Mouse (Mus musculus) embryo, embryonic 9.5 days (tissue): ENCODE measurements at regions not wholly inside any gene's neighbourhood (a gene's known extent, or its start where the extent isn't known, plus 50 kb on each side); places are given as distances from the start of the nearest gene placed in this dataset.

Source experiments
- DNase-seq: peaks from one replicate; pipeline ENCODE4 v3.0.0-alpha.2; 2017; ENCODE audit errors: extremely low spot score

DNA sequence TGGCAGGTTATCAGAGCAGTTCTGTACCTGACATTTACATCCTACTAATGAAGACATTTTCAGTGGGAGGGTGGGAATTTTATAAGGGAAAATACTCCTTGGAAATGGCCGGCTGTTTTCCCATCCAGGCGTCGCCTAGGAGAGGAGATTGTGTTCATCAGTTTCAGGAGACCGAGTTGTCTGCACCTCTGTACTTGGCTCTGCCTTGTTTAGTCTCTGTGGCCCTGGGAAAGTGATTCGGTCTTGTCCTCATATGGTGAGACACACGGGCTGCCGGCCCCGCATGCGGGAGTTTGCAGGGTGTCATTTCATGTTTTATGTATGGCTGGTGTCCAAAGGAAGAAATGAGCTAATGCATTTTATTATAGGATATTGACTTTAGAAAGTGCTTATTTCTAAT is 287.9 kb downstream of the Cd109 start:
- DNase-seq, result no peak

DNA sequence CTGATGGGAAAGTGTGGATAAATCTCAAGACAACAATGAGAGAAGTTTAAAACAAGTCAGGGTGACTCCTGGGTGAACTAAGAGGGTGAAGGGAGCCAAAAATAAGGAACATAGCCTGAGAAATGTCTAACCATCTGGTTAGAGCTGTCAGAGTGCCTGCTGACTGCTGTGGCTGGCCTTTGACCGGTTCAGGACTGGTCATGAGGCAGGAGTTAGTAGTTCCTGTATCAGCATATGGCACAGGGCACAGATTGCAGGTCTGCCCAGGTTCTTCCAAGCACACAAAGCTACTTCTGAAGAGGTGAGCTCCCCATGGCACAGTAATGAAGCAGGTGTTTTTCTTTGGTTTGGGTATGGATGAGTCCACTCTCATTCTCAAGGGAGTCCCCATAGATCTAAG is 302.0 kb downstream of the Cd109 start:
- DNase-seq, result no peak

DNA sequence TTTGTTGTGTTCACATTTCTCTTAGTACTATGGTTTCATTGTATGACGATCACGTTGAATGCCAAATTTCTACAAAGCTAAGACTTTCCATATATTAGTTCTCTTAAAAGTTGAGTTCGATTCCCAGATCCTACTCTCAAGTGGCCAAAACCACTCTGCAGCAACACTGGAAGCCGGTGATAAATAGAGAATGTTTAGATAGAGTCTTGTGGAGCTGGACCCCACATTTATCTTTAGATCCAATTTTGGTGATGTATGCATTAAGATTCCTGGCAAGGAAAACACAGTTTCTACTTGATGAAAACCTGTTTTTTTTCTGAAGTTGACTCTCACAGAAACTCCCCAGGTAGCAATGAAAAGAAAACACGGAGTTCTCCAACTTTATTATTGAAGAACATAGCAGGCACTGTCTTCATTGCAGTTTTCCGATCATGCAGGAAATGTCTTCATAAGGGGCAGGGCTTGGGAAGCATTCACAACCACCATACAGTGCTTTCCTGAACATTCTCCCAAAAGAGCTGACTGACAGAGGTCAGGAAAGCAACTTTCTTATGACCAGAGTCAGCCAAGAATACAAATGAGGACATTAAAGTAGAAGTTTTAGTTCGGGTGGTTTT is 310.7 kb downstream of the Cd109 start:
- no peak for DNase-seq

DNA sequence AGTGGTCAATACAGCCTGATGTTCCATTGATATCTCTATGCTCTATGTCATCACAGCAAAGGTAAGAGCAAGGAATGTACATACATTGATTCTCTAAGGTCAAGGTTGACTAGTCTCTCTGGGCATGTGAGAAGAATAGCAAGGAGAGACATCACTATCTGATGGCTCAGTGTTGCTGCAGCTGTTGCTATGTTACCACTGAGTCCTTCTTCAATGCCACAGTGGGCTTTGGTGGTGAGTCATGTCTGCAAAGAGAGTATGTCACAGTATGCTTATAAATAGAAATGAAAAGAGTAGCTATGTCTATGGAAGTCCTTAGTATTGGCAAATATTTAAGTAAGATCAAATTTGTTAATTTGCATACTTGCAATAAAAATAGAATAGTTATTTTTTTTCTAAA is 326.3 kb downstream of the Cd109 start:
- DNase-seq, result no peak

DNA sequence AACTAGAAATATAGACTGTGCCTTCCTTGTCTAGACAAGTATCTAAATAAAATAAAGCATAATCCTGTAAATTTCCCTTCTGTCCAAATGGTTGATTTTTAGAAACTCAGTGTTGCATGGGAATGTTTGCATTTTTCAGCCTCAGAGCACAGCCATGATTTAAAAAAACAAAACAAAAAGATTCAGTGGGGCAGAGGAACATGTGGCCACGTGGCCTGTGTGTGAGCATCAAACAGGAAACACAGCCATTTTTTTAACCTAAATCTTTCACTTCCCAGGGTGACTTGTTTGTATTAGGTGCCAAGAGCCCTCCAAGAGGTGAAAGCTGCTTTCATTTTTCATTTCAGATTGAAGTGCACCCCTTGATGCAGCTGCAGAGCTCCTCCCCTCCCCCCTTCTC is 349.5 kb downstream of the Cd109 start:
- no peak for DNase-seq

DNA sequence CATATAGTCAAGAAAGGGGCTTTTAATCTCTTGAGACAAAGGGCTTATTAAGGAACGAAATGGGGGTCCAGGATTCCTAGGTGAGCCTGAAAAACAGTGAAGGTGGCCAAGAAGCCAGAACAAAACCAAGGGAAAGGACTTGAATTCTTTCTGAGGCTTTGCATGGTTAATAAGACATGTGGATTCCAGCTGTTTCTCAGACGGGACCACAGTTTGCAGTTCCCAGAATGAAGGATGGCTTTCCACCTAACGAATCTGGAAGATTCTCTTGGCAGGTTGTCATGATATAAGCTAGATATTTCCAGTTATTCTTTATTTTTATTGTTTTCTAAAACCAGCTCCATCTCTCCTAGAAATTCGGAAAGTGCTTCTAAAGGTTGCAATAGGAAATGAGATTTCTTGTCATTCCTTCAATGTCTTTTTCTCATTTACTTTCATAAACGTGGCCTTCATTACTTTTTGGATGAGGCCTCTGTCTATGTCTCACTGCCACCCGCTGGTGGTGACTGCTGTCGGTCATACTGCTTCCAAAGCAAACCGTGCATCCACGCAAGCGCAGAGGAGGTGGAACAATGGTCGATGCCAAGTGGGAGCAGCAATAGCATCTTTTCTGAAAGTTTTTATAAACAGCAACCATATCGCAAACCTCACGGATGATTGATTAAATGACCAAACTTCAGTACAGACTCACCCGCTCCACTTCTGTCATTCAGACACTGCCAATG is 350.0 kb downstream of the Cd109 start:
- DNase-seq, result no peak

DNA sequence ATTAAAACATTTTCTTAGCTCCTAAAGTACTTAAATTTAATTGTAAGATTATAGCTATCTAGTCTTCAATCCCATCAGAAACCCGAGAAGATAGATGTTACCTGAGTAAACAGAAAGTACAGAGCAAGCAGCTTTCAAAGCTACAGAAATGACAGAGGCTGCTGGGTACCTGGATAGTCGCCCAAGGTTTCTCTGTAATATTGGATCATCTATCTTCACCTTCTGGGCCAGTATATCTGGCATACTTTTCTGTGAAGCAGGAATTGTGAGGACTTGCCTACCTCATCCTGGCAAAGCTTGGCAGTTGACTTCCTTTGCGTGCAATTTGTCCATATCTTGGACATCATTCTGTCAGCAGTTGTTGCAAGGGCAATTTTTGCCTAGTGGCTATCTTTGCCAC is 356.4 kb downstream of the Cd109 start:
- no peak for DNase-seq

DNA sequence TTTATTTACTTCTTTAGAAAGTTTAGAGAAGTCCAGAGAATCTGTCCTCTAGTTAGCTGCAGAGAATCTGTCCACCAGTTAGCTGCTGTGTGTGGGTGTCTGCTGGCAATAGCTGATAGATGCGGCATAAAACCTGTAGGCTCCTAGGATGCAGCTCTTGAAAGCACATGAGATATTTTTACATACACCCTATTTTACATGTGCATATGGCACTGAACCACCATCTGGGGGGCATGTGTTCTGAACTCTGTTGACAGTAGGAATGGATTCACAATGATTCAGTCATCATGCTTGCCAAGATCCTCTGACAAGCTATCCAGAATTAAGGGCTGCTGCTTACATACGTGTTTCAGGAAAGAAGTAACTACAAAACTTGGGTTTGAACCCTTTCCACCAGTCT is 368.4 kb downstream of the Cd109 start:
- DNase-seq, result no peak

DNA sequence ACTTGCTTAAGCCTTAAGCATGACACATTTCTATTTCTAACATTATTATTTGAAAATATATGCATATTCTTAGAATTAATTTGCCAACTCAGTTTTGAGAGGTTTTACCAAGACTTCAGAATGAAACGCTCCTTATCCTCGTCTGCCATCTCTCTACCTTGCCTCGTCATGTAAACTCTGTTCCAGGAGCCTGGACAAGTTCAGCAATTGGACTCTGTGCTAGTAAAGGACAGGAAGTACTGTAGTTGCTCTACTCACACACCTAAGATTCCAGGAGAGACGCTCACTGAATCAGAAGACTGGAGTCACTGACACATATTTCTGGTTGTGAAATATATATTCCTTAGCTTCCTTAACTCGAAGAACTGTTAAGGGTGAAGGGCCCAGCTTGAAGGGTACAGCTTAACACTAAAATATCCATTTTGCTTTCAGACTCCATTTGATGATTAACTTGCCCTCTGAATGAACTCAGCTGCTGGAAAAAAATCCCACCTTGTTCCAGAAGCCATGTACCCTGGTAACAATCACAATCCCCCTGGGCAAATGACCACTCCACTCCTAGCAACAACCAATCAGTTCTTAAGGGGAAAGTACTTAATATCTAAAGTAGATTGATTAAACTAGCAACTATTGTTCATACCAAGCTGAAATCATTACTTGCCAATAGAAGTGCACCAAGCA is 370.0 kb downstream of the Cd109 start:
- DNase-seq, result no peak

DNA sequence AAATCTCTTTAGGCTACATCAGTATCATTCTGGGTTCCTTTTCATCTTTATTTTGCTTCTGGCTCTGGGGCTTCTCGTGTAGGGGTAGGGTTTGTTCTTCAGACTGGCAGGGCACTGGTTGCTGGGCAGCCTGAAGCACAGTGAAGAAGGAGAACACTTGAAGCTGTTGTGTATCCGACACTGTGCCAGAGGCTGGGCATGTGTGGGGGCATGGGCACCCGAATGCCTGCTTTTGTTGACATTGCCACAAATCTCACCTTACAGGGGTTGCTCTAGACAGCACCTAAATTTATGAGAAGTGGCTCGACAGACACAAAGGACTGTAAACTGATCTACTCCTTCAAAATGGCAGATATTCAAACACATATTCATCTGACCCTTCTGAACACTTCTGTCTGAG is 376.0 kb downstream of the Cd109 start:
- no peak for DNase-seq

DNA sequence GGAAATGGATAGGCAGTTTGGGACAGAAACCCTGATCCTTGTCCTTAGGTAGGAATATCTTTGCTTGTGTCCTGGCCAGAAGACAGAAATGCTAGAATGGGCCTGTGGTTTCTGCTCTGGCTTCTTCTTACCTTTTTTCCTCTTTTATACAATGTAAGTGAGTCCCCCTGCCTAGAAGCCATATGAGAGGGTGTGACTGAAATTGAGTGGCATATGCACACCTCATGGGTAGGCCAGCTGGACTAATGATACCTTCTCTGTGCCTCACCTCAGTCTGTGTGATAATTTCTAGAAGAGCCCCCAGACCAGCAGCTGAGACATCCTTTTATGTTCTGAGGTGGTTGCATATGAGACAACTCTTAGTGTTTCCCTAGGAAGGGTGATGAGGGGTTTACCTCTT is 385.7 kb downstream of the Cd109 start:
- DNase-seq, result no peak

DNA sequence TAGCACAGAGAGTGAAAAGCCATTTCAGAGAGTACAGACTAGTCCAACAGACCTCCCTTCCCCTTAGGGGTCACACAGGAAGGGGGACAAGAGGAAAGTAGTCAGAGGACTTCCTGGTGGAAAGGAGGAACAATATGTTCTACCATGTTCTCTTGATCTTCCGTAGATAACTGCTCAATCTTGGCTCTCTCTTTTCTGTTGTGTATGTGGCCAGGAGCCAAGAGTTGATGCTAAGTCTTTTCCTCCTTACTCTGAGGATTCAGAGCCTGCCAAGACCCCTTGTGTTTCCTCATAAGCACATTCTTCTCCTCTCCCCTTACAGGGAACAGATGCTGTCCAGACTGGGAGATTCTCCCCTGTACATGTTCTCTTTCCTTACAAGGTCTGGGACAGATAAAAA is 386.6 kb downstream of the Cd109 start:
- no peak for DNase-seq

DNA sequence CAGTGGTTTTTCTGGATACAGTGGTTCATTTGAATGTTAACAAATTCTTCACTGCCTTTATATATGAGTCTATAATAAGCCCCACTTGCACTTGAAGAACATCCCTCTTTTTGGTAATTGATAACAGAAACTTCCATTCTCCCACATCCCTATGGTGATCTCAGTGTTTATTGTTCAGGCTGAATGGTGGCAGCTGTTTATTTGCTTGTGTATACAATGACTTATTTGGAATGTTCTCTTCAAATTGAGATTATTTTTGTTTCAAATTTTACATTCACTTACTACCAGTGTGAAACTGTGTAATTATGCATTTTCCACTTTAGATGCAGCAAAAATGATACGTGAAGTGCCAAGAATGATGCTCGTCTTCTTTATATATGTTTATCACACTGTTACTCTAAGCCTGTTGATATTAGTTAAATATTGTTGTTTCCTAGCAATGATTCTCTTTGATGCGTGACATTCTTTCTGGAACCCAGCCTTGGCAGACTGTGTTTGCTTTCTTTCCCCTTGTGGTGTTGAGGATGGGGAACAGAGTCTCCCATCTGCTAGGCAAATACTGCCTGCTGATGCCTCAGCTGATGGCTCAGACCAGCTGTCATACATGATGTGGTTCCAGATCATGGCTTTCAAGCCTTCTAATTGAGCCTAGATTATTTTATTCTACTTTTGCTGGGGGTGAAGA is 389.1 kb downstream of the Cd109 start:
- DNase-seq, result no peak

DNA sequence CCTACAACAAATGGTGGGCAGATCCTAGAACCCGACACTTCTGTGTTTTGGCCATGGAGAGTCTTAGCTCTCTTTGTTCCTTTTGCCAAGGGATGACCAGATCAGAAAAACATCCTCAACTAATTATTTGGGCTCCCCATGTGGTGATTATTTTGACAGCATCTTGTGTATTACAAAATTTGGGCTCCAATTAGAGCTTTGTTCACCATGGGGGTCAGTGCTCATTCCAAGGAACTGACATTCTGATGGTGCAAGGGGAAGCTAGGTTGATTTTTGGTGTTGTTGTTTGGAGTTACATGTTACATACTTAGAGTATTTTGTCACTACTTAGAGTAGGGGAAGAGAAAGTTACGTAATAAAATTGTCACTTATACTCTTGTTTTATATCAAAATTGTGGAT is 406.9 kb downstream of the Cd109 start:
- no peak for DNase-seq

DNA sequence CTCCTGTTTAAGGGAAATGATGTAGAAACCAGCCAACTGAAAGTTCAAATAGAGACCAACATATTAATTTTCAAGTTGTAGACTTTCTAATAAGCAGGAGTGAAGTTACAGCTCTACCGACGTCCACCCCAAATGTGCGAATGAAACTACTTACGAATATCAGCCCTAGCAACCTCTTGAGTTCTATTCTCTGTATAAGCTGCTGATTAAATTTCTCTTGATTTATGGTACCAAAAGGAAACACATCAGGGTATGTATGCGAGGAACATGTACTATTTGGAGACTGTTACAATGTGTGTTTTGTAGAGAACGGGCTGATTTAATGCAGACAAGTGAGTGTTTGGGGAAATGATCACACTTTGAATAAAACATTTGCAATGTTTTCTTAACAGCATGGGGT is 412.9 kb downstream of the Cd109 start:
- DNase-seq, result no peak

DNA sequence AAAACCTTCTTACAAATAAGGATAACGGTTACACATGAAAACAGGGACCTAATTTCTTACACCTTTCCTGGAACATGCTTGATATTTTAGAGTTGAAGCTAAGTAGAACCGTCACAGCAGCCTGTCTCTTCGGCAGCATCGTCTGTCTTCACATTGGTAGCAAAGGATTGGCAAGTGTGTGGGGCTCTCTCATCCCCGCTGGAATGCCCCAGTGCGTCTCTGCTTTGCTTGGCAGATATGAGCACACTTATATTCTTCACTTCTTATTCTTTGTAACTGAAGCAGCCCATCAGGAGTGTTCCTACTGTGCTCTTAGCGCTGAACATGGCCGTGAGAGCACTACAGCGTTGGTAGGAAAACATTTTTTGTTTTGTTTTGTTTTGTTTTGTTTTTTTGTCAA is 414.1 kb downstream of the Cd109 start:
- DNase-seq, result no peak

DNA sequence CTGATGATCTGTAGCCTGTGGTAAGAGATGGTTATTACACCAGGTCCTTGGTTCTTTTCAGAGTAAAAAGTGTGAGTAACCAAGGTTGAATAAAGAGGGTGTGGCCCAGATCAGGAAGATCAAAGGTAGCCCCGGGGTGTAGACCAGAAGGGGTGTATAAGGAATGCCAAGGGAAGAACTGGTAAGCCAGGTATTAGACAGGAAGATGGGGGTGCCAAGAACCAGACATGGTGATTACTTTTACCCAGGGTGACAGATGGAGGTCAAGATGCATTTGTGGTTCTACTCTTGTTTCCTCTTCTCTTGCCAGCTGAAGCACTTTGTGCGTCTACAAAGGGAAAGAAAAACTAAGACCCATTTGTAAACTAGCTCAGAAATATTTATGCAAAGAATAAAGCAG is 420.3 kb downstream of the Cd109 start:
- DNase-seq, result no peak

DNA sequence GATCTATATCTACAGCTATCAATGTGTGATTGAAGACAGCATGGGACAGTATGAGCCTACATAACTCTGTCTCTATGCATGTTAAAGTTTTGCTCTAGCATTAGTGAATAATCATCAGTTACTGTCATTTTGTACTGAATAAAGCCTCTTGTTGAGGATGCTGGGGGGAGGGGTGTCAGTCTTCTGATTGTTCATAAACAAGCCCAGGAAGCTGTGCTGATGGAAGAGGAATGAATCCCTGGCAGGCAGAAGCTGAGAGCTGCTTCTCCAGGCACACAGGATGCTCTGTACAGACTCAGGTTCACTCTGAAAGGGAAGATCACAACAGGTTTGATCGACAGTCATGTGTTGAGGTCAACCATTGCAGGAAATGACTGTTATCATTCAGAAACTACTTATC is 421.7 kb downstream of the Cd109 start:
- no peak for DNase-seq

DNA sequence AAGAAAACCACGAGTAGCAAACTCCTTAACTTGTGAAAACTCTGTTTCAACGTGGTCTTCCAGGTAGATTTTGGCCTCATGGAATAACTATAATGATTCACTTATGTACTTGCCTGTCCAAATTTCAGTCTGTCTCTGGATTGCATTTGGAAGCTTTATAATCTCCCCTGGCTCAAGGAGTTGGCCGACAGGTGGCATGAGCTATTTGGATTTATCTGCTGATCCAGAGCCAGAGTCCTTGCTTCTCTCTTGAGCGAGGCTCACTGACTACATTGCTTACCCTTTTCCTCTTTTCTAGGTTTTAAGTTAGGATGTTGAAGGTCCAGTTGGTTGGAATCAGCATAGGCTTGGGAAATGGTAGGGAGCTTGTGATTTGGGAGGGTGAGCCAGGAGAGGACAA is 423.6 kb downstream of the Cd109 start:
- DNase-seq, result no peak

DNA sequence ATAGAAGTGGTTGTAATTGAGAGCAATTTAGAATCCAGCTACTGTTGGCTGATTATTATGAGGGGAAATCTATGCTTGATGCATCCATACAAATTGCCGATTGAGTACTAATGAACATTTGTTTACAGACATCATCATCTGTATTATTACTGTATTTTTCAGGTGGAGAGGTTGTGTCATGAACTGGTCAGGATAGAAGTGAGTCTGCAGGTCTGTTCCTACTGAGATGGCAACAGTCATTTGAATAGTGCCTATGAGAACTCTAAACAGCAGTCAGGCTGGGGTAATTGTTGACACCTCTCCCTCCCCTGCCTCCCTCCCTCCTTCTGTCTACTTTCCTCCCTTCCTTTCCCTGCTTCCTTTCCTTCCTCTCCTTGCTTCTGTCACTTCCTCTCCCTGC is 429.0 kb downstream of the Cd109 start:
- no peak for DNase-seq

DNA sequence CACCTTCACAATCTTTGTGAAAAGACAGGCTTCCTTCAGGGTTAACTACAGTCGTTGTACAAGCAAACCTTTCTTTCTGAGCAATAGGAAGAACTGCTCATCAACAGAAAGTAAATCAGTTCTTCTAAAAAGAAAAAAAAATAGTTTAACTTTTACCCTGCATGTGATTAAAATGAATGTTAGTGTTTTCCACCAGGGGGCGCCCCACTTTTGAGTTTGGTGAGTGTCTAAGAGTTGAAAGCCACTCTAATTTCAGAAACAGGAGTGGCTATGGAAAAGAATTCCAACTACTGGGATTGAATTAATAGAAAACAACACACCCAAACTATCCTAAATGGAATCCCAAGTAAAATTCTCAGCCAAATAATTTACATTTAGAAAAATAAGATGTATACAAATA is 430.0 kb downstream of the Cd109 start:
- DNase-seq, result peak; percentile 38

DNA sequence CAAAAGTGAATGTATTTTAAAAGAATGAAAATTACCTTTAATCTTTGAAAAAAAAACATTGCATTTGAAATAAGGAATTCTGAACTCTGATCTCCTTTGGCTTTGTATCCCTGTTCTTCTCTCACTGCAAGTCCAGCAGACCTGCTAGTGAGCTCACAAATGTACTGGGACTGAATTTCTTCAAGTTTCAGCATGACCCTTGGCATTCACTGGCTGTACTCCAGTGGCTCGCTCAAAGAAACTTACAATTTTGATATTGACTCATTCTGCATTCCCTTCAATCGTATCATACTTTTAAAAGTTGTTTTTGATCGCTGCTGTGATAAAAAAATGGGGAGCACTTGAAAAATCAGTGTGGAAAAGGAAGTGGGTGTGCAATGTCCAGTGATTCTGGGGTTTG is 456.6 kb downstream of the Cd109 start:
- no peak for DNase-seq

DNA sequence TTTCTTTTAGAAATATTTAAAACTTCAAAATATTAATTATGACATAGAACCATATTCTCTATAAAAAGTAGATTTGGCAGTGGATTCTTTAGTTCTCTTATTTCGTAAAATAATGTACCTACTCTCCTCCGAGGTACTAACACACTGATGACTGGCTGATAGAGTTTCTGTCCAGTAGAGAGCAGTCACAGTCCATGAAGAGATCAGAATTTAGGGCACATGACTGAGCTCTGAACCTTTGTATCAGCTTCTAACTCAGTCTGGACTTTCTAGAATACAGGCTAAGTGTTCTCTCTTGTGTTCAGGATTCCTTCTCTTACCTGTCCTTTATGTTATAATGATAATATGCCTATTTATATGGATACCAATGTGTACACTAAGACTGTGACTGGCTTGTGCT is 494.3 kb downstream of the Cd109 start:
- DNase-seq, result peak; percentile 9
